Mouse (Mus musculus) Muller cell, postnatal 12 days (primary cell): ENCODE data around the gene Zmynd10.

Experiments used
- DNase-seq: peaks from one replicate; pipeline ENCODE4 v3.0.0-alpha.2; 2015; ENCODE audit errors: inconsistent ontology term

The Zmynd10 gene

GRCm38 (mm10) chr9:107540420-107540819 is 6.7 kb upstream of the Zmynd10 start:
- no peak for DNase-seq

- DNase-seq: no peak
Measured at GRCm38 (mm10) chr9:107541005-107541404, 6.1 kb upstream of the Zmynd10 start.

GRCm38 (mm10) chr9:107541474-107542351 is 5.4 kb upstream of the Zmynd10 start, which contains the start of the genes Cyb561d2 and Nprl2:
Gene Cyb561d2 (minus strand): TSS chr9:107542193.
Gene Nprl2 (plus strand): TSS chr9:107542226.
- peak; percentile 97 for DNase-seq

- no peak for DNase-seq
Measured at GRCm38 (mm10) chr9:107542352-107542686, 4.8 kb upstream of the Zmynd10 start.

GRCm38 (mm10) chr9:107542721-107543120 is 4.4 kb upstream of the Zmynd10 start:
- DNase-seq: no peak

GRCm38 (mm10) chr9:107543299-107543698 is 3.8 kb upstream of the Zmynd10 start:
- DNase-seq: no peak

GRCm38 (mm10) chr9:107544196-107544700 is 2.9 kb upstream of the Zmynd10 start:
- DNase-seq: no peak

GRCm38 (mm10) chr9:107544729-107545128 is 2.4 kb upstream of the Zmynd10 start:
- DNase-seq: no peak

GRCm38 (mm10) chr9:107545199-107545598 is 1.9 kb upstream of the Zmynd10 start:
- DNase-seq: no peak

GRCm38 (mm10) chr9:107545602-107546001 is 1.5 kb upstream of the Zmynd10 start:
- peak; percentile 41 for DNase-seq

GRCm38 (mm10) chr9:107547957-107548356 is 859 bp downstream of the Zmynd10 start:
- no peak for DNase-seq

GRCm38 (mm10) chr9:107548820-107549219 is 1.7 kb downstream of the Zmynd10 start:
- no peak for DNase-seq

GRCm38 (mm10) chr9:107549297-107550074 is 2.4 kb downstream of the Zmynd10 start:
- no peak for DNase-seq

GRCm38 (mm10) chr9:107550491-107551116 is 3.5 kb downstream of the Zmynd10 start:
- DNase-seq: no peak

- peak; percentile 60 for DNase-seq
Measured at GRCm38 (mm10) chr9:107551117-107551889, 4.2 kb downstream of the Zmynd10 start, which contains the start of gene Rassf1. Gene Rassf1 (plus strand): TSS chr9:107551555.

- DNase-seq: no peak
Measured at GRCm38 (mm10) chr9:107551890-107552355, 4.8 kb downstream of the Zmynd10 start.

- no peak for DNase-seq
Measured at GRCm38 (mm10) chr9:107552690-107553393, 5.7 kb downstream of the Zmynd10 start.

GRCm38 (mm10) chr9:107553541-107554318 is 6.6 kb downstream of the Zmynd10 start:
- DNase-seq: no peak

- peak; percentile 99 for DNase-seq
Measured at GRCm38 (mm10) chr9:107554319-107554825, 7.3 kb downstream of the Zmynd10 start.
